Mouse (Mus musculus): ENCODE measurements around the gene Gmpr. TPM values are rescaled to one million over a fixed set of nuclear protein-coding genes. Genes with fewer than 3 reads are reported as not detected.
"Not testable (repeated sequence)": the region's sequence is repeated elsewhere in the genome, so short reads cannot be mapped to it uniquely, and the experiment has no call there.

Gene Gmpr
- polyA plus RNA-seq, 1 experiment from 2014 or later = 46.9 TPM

- WGBS = 63% methylated on average over 10 of the region's 10 CpGs
- no peak for ATAC-seq (ENCODE audit: low read depth)
Observed at GRCm38 (mm10) chr13:45473311-45473710, 33.9 kb upstream of the Gmpr start.

DNA sequence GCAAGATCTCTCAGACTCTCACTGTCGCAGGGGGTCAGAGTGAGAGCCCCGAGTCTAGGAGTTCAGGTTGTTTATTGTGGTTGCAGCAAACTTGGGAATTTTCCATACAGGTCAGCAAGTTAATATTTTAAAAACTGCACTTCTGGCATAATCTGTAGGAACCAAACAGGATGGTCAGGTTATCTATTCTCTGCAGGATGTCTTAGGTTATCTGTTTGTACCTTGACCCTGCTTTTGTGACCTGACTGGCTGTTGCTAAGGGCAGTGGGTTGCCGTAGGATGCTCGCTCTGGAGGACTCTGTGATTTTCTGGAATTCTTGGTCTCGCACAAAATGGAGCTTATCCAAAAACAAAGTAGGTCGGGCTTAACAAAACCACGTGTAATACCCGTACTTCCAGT is 31.9 kb upstream of the Gmpr start:
- Histone ChIP-seq H3K9ac (replicated peaks; ENCODE audit: low read depth, low read length) (no peak overlapping the region), H3K27ac (ENCODE audit: low read depth, low read length) (no peak overlapping the region), H3K9me3 (ENCODE audit: control insufficient read depth, low read length) (no peaks in the 10 kb centered on the region), H3K4me2 (ENCODE audit: low read depth, low read length) (no peak overlapping the region), H3K27me3 (ENCODE audit: control insufficient read depth, insufficient read depth, low read length) (peaks cover 8% of the 10 kb centered on the region; the same call in 1 of the 2 replicates), H3K4me1 (ENCODE audit: control insufficient read depth, insufficient read depth, low read length) (0 out of 2 replicates have a peak, but pooled peaks cover under 1% of the 10 kb centered on the region), H3K36me3 (ENCODE audit: control insufficient read depth, insufficient read depth, low read length) (no peaks in the 10 kb centered on the region), H3K4me3 (ENCODE audit: low read depth, low read length) (no peak overlapping the region)
- 84% methylated on average over 8 of the region's 8 CpGs for WGBS
- ATAC-seq (ENCODE audit: low read depth) = no peak

More at GRCm38 (mm10) chr13:45473311-45473710, 33.9 kb upstream of the Gmpr start:
- Histone ChIP-seq H3K27me3 (ENCODE audit: control insufficient read depth, insufficient read depth, low read length) (peaks cover 8% of the 10 kb centered on the region; the same call in 1 of the 2 replicates), H3K27ac (ENCODE audit: low read depth, low read length) (no peak overlapping the region), H3K4me2 (ENCODE audit: low read depth, low read length) (no peak overlapping the region), H3K9me3 (ENCODE audit: control insufficient read depth, low read length) (no peaks in the 10 kb centered on the region), H3K9ac (replicated peaks; ENCODE audit: low read depth, low read length) (no peak overlapping the region), H3K36me3 (ENCODE audit: control insufficient read depth, insufficient read depth, low read length) (no peaks in the 10 kb centered on the region), H3K4me1 (ENCODE audit: control insufficient read depth, insufficient read depth, low read length) (peaks cover 11% of the 10 kb centered on the region; the same call in 1 of the 2 replicates), H3K4me3 (ENCODE audit: low read depth, low read length) (no peak overlapping the region)

DNA sequence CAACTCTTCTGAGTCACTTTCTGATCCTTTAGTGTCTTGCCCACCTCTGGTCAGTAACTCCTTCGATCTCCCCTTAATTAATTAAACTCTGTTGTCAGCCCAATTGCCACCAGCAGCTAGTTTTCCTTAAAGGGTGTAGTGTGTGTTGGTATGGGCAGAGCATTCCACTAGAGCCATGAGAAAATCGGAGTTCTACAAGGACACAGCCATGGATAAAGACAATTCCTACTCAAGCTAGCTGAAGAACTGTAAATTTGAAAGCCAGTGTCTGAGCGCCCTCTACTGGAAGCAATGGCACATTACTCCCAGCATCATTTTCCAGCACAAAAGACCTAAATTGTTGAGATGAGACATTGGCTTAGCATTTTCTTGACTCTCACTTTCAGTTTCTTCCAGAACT is 30.1 kb upstream of the Gmpr start:
- Histone ChIP-seq H3K9me3 (ENCODE audit: control insufficient read depth, low read length) (no peaks in the 10 kb centered on the region), H3K36me3 (ENCODE audit: control insufficient read depth, insufficient read depth, low read length) (no peaks in the 10 kb centered on the region), H3K27ac (ENCODE audit: low read depth, low read length) (no peak overlapping the region), H3K9ac (replicated peaks; ENCODE audit: low read depth, low read length) (no peak overlapping the region), H3K4me3 (ENCODE audit: low read depth, low read length) (no peak overlapping the region), H3K27me3 (ENCODE audit: control insufficient read depth, insufficient read depth, low read length) (0 out of 2 replicates have a peak, but pooled peaks cover under 1% of the 10 kb centered on the region), H3K4me1 (ENCODE audit: control insufficient read depth, insufficient read depth, low read length) (no peaks in the 10 kb centered on the region), H3K4me2 (ENCODE audit: low read depth, low read length) (no peak overlapping the region)
- no peak; the same call in 1 of the 2 replicates for ATAC-seq (ENCODE audit: low read depth)
- 36% methylated on average over 3 of the region's 3 CpGs for WGBS

DNA sequence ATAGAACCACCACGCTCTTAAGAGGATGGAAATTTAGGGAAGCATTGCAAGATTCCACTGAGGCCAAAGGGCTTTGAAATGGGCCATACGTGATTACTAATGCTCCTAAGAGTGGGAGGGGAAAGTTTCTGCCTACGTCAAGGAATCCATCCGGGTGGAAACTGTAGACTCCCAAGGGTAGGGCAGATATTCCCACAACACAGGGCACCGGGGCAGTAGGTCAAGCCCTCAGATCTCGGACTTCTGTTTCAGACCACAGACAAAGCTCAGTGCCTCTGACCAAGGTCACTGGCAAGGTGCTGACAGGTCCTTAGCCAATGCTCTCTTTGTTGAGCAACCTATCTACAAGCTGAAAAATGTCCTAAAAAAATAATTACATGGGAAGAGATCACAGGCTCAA is 27.3 kb upstream of the Gmpr start:
- H3K27me3 ChIP-seq (ENCODE audit: control insufficient read depth, insufficient read depth, low read length) = no peaks in the 10 kb centered on the region
- H3K27ac ChIP-seq (ENCODE audit: low read depth, low read length) = no peak overlapping the region
- H3K9ac ChIP-seq (replicated peaks; ENCODE audit: low read depth, low read length) = no peak overlapping the region
- no peak overlapping the region for H3K4me3 ChIP-seq (ENCODE audit: low read depth, low read length)
- ATAC-seq (ENCODE audit: low read depth) = no peak
- H3K36me3 ChIP-seq (ENCODE audit: control insufficient read depth, insufficient read depth, low read length) = no peaks in the 10 kb centered on the region
- no peak overlapping the region for H3K4me2 ChIP-seq (ENCODE audit: low read depth, low read length)
- WGBS = 88% methylated on average over 6 of the region's 6 CpGs
- H3K9me3 ChIP-seq (ENCODE audit: control insufficient read depth, low read length) = no peaks in the 10 kb centered on the region
- H3K4me1 ChIP-seq (ENCODE audit: control insufficient read depth, insufficient read depth, low read length) = no peaks in the 10 kb centered on the region

- no peak for ATAC-seq (ENCODE audit: low read depth)
- Histone ChIP-seq H3K4me1 (ENCODE audit: control insufficient read depth, insufficient read depth, low read length) (no peaks in the 10 kb centered on the region), H3K4me2 (ENCODE audit: low read depth, low read length) (no peak overlapping the region), H3K4me3 (ENCODE audit: low read depth, low read length) (no peak overlapping the region), H3K27ac (ENCODE audit: low read depth, low read length) (no peak overlapping the region), H3K27me3 (ENCODE audit: control insufficient read depth, insufficient read depth, low read length) (no peaks in the 10 kb centered on the region), H3K9me3 (ENCODE audit: control insufficient read depth, low read length) (no peaks in the 10 kb centered on the region), H3K9ac (replicated peaks; ENCODE audit: low read depth, low read length) (no peak overlapping the region), H3K36me3 (ENCODE audit: control insufficient read depth, insufficient read depth, low read length) (no peaks in the 10 kb centered on the region)
- 91% methylated on average over 2 of the region's 2 CpGs for WGBS
Observed at GRCm38 (mm10) chr13:45483215-45483614, 24.0 kb upstream of the Gmpr start.

- not testable (repeated sequence) for ATAC-seq (ENCODE audit: low read depth)
- 95% methylated on average over 16 of the region's 16 CpGs for WGBS
Observed at GRCm38 (mm10) chr13:45483949-45484348, 23.3 kb upstream of the Gmpr start.

DNA sequence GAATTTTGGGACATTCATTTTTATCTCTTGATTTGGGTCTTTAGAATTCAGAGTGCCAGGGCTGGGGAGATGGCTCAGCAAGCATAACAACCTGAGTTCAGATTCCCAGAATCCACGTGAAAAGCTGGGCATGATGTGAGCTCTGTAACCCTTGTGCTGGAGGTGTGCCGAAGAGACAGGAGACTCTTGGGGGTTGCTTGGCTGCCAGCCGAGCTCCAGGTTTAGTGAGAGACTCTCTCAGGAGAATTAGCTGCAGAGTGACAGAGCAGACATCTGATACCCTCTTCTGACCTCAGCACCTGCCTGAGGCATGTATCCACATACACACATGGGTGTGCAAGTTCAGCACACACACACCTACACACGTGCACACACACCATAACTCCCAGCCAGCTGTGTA is 21.6 kb upstream of the Gmpr start:
- Histone ChIP-seq H3K9me3 (ENCODE audit: control insufficient read depth, low read length) (no peaks in the 10 kb centered on the region), H3K27me3 (ENCODE audit: control insufficient read depth, insufficient read depth, low read length) (no peaks in the 10 kb centered on the region), H3K4me2 (ENCODE audit: low read depth, low read length) (no peak overlapping the region), H3K4me1 (ENCODE audit: control insufficient read depth, insufficient read depth, low read length) (no peaks in the 10 kb centered on the region), H3K27ac (ENCODE audit: low read depth, low read length) (no peak overlapping the region), H3K4me3 (ENCODE audit: low read depth, low read length) (no peak overlapping the region), H3K36me3 (ENCODE audit: control insufficient read depth, insufficient read depth, low read length) (no peaks in the 10 kb centered on the region), H3K9ac (replicated peaks; ENCODE audit: low read depth, low read length) (no peak overlapping the region)
- ATAC-seq (ENCODE audit: low read depth) = no peak
- 81% methylated on average over 4 of the region's 4 CpGs for WGBS

More at GRCm38 (mm10) chr13:45483949-45484348, 23.3 kb upstream of the Gmpr start:
- not testable (repeated sequence) for H3K4me3 ChIP-seq (ENCODE audit: low read depth, low read length); H3K27me3 ChIP-seq (ENCODE audit: control insufficient read depth, insufficient read depth, low read length); H3K9ac ChIP-seq (replicated peaks; ENCODE audit: low read depth, low read length); H3K4me2 ChIP-seq (ENCODE audit: low read depth, low read length); H3K4me1 ChIP-seq (ENCODE audit: control insufficient read depth, insufficient read depth, low read length); H3K36me3 ChIP-seq (ENCODE audit: control insufficient read depth, insufficient read depth, low read length); H3K27ac ChIP-seq (ENCODE audit: low read depth, low read length); H3K9me3 ChIP-seq (ENCODE audit: control insufficient read depth, low read length)

GRCm38 (mm10) chr13:45486598-45486997 is 20.6 kb upstream of the Gmpr start:
- H3K4me2 ChIP-seq (ENCODE audit: low read depth, low read length) = no peak overlapping the region
- H3K36me3 ChIP-seq (ENCODE audit: control insufficient read depth, insufficient read depth, low read length) = no peaks in the 10 kb centered on the region
- ATAC-seq (ENCODE audit: low read depth) = no peak
- 79% methylated on average over 2 of the region's 2 CpGs for WGBS
- no peaks in the 10 kb centered on the region for H3K9me3 ChIP-seq (ENCODE audit: control insufficient read depth, low read length)
- H3K27me3 ChIP-seq (ENCODE audit: control insufficient read depth, insufficient read depth, low read length) = no peaks in the 10 kb centered on the region
- no peaks in the 10 kb centered on the region for H3K4me1 ChIP-seq (ENCODE audit: control insufficient read depth, insufficient read depth, low read length)
- H3K4me3 ChIP-seq (ENCODE audit: low read depth, low read length) = no peak overlapping the region
- H3K27ac ChIP-seq (ENCODE audit: low read depth, low read length) = no peak overlapping the region
- no peak overlapping the region for H3K9ac ChIP-seq (replicated peaks; ENCODE audit: low read depth, low read length)

DNA sequence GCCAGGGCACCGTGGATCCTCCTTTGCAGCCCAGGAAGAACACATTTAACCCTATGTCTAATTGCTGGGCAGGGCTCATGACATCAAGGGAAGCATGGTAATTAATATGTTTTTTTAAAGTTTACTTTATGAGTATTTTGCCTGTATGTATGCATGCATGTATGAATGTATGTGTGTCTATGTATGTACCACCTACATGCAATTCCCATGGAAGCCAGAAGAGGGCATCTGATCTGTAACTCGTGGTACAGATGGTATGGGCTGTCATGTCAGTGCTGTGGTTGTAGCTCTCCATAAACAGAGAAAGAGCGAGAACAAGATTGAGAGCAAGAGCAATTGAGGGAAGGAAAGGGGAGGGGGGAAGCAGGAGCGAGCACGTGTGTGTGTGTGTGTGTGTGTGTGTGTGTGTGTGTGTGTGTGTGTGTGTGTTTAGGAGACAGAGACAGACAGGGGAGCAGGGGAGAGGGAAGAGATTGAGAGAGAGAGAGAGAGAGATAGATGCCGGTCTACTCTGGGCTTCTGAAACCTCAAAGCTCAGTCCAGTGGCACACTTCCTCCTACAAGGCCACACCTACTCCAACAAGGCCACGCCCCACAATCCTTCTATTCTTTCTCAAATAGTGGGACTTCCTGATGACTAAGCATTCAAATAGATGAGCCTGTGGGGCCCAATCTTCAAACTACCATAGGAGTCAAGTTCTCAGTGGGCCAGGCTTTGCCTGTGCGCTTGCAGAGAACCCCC is 15.1 kb upstream of the Gmpr start:
- H3K9me3 ChIP-seq (ENCODE audit: control insufficient read depth, low read length) = no peaks in the 10 kb centered on the region; the same call in 1 of the 2 replicates
- no peaks in the 10 kb centered on the region for H3K36me3 ChIP-seq (ENCODE audit: control insufficient read depth, insufficient read depth, low read length)
- H3K4me1 ChIP-seq (ENCODE audit: control insufficient read depth, insufficient read depth, low read length) = no peaks in the 10 kb centered on the region
- no peak overlapping the region for H3K4me2 ChIP-seq (ENCODE audit: low read depth, low read length)
- ATAC-seq (ENCODE audit: low read depth) = no peak
- no peak overlapping the region for H3K4me3 ChIP-seq (ENCODE audit: low read depth, low read length)
- no peak overlapping the region for H3K9ac ChIP-seq (replicated peaks; ENCODE audit: low read depth, low read length)
- WGBS = 91% methylated on average over 8 of the region's 8 CpGs
- H3K27ac ChIP-seq (ENCODE audit: low read depth, low read length) = no peak overlapping the region
- H3K27me3 ChIP-seq (ENCODE audit: control insufficient read depth, insufficient read depth, low read length) = no peaks in the 10 kb centered on the region

All from neural tube, embryonic 14.5 days (tissue).